Mouse (Mus musculus) cerebellum, adult 2 months (tissue): ENCODE data around the gene Esyt2. TPM values are rescaled to one million over a fixed set of nuclear protein-coding genes. Genes with fewer than 3 reads are reported as not detected.

Experiments used
- DNase-seq, 2 experiments: peaks; one replicate each; pipeline ENCODE4 v3.0.0; 2021
- H3K27ac ChIP-seq: fragments of 200-500 bp; 2 replicates; pipeline ENCODE4 v1.5.1; 2012; ENCODE audit warnings: low read length, control low read depth, inconsistent platforms; ENCODE audit not compliant: insufficient read depth
- H3K27me3 ChIP-seq: fragments of 200-500 bp; 2 replicates; pipeline ENCODE4 v1.6.1; 2012; ENCODE audit warnings: inconsistent platforms, mild to moderate bottlenecking, low read length, moderate library complexity; ENCODE audit not compliant: control insufficient read depth, insufficient read depth
- H3K4me1 ChIP-seq: fragments of 200-500 bp; 2 replicates; pipeline ENCODE4 v1.6.1; 2011; ENCODE audit warnings: low read length; ENCODE audit not compliant: control insufficient read depth, insufficient read depth
- H3K4me3 ChIP-seq: fragments of 200-500 bp; replicated peaks from 2 replicates; pipeline ENCODE3; 2011; ENCODE audit warnings: mild to moderate bottlenecking, low read depth, low read length, control low read depth; ENCODE audit not compliant: insufficient read depth
- CTCF ChIP-seq: fragments of 200-500 bp; IDR thresholded peaks from 2 replicates; pipeline ENCODE4 v1.5.1; 2011; ENCODE audit warnings: low read depth, mild to moderate bottlenecking, control low read depth, low read length, moderate library complexity, borderline replicate concordance; ENCODE audit not compliant: insufficient read depth
- POLR2A ChIP-seq: fragments of 200-500 bp; IDR thresholded peaks from 2 replicates; pipeline ENCODE4 v1.6.1; 2011; ENCODE audit warnings: low read length, control low read depth, borderline replicate concordance; ENCODE audit not compliant: insufficient read depth
- WGBS: fragments of 180-500 bp; shearing (Covaris S2); methylation state at CpG from one replicate; pipeline ENCODE4 v1.1.7; 2018; 5-methylcytosine and 5-hydroxymethylcytosine counted together
- polyA plus RNA-seq: library from polyadenylated mRNA; depleted of rRNA; stranded (reverse); fragments of >200 nt; gene quantifications from 2 replicates; pipeline ENCODE4 v1.2.3, GENCODE M21; 2012

The Esyt2 gene
- polyA plus RNA-seq, 1 experiment = 18.6 TPM

GRCm38 (mm10) chr12:116404012-116404679, 123.2 kb downstream of the Esyt2 start:
- Histone ChIP-seq H3K4me3 (no peak overlapping the region), H3K27me3 (no peaks in the 10 kb centered on the region), H3K27ac (no peak overlapping the region), H3K4me1 (no peaks in the 10 kb centered on the region)
- TF ChIP-seq CTCF = no peak
- no peak for TF ChIP-seq POLR2A
- DNase-seq = peak; percentile 31 to 35
- 95% methylated on average over 18 of the region's 18 CpGs for WGBS

DNA sequence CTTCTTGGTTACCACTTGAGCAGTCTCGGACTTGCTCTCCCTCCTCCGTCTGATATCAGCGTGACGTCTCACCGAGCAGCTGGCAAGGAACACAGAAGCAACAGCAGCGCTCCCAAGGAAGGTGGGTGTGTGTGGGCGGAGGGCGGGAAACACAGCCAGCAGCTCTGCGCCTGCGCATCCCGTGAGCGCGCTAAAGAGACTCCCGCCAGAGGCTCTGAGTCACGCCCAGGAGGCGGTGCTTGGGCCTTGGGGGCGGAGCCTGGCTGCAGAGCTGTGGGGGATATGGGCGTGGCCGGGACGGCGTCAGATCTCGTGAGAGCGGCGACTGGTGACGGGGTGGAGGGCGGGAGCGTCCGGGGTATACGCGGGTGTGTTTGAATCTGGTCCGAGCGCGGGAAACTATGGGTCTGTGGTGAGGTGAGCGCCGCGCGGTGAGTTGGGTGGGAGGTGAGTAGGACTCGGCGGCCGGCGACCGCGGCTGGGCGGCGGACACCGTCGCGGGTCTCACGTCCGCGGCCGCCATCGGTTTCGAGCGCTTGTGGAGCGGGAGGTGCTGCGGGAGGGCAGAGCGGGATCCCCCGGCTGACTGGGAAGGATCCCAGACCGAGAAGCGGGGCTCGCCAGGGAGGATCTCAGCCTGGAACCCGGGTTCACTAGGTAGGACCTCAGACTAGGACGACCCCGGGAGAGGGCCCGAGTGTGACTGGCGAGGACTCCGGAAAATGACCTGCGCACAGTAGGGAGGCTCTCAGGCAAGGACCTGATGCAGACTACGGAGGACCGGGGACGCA, 124.2 kb downstream of the Esyt2 start, which contains the start of gene Ncapg2:
TSS of gene Ncapg2 (plus strand) at position 358 of the 791 bp plus-strand sequence.
- WGBS = under 1% methylated on average over 72 of the region's 72 CpGs
- H3K27me3 ChIP-seq = no peaks in the 10 kb centered on the region
- peak within 1 kb of the TSS; percentile 90 for H3K4me3 ChIP-seq
- peak; percentile 95 to 97 for DNase-seq
- H3K27ac ChIP-seq = no peak within 1 kb of the TSS
- TF ChIP-seq CTCF = no peak
- no peak for TF ChIP-seq POLR2A
- H3K4me1 ChIP-seq = no peaks in the 10 kb centered on the region

- Histone ChIP-seq H3K27me3 (no peaks in the 10 kb centered on the region), H3K4me1 (no peaks in the 10 kb centered on the region), H3K27ac (no peak overlapping the region), H3K4me3 (peak overlapping the region; percentile 90)
- no peak for TF ChIP-seq POLR2A
- TF ChIP-seq CTCF = no peak
- WGBS = 9% methylated on average over 8 of the region's 8 CpGs
- no peak for DNase-seq
These were observed 124.8 kb downstream of the Esyt2 start for GRCm38 (mm10) chr12:116405836-116406155.

GRCm38 (mm10) chr12:116407883-116408282, 126.9 kb downstream of the Esyt2 start:
- no peak overlapping the region for H3K27ac ChIP-seq

GRCm38 (mm10) chr12:116414941-116415340, 133.9 kb downstream of the Esyt2 start:
- no peak for DNase-seq
- Histone ChIP-seq H3K4me1 (no peaks in the 10 kb centered on the region), H3K4me3 (no peak overlapping the region), H3K27ac (no peak overlapping the region), H3K27me3 (no peaks in the 10 kb centered on the region)
- WGBS = 97% methylated on average over 4 of the region's 4 CpGs
- TF ChIP-seq CTCF (no peak), POLR2A (no peak)

More at GRCm38 (mm10) chr12:116407883-116408282, 126.9 kb downstream of the Esyt2 start:
- no peaks in the 10 kb centered on the region for H3K4me1 ChIP-seq
- H3K4me3 ChIP-seq = no peak overlapping the region
- WGBS = 96% methylated on average over 5 of the region's 5 CpGs
- no peak for DNase-seq
- H3K27me3 ChIP-seq = no peaks in the 10 kb centered on the region
- TF ChIP-seq POLR2A (no peak), CTCF (no peak)

- Histone ChIP-seq H3K4me1 (no peaks in the 10 kb centered on the region), H3K27ac (no peak overlapping the region), H3K4me3 (no peak overlapping the region), H3K27me3 (no peaks in the 10 kb centered on the region)
- DNase-seq = no peak
- WGBS = 95% methylated on average over 1 of the region's 1 CpGs
- TF ChIP-seq CTCF (no peak), POLR2A (no peak)
These were observed 135.5 kb downstream of the Esyt2 start for GRCm38 (mm10) chr12:116416514-116416913.

GRCm38 (mm10) chr12:116421656-116422055, 140.7 kb downstream of the Esyt2 start:
- TF ChIP-seq POLR2A = no peak
- TF ChIP-seq CTCF = no peak
- no peak for DNase-seq
- Histone ChIP-seq H3K27ac (no peak overlapping the region), H3K27me3 (no peaks in the 10 kb centered on the region), H3K4me3 (no peak overlapping the region), H3K4me1 (no peaks in the 10 kb centered on the region)
- WGBS = 98% methylated on average over 2 of the region's 2 CpGs

DNA sequence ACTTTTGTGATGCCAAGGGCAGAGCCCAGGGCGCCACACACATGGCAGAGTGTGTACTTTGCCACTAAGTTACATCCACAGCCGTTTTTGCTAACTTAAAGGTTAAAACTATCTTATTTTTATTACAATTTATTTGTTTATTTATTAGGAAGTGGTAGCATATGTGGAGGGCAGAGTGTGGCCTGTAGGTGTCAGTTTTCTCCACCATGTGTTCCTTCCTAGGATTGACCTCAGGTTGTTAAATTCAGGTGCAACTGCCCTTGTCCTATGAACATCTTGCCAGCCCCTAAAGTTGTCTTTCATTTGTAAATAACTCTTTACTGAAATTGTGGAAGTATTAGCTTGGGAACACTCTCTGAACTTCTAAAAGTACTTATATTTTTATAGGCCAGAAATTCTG, 144.4 kb downstream of the Esyt2 start:
- no peak for DNase-seq
- TF ChIP-seq POLR2A (no peak), CTCF (no peak)
- Histone ChIP-seq H3K27ac (no peak overlapping the region), H3K27me3 (no peaks in the 10 kb centered on the region), H3K4me3 (no peak overlapping the region), H3K4me1 (no peaks in the 10 kb centered on the region)
- 94% methylated on average over 2 of the region's 2 CpGs for WGBS

DNA sequence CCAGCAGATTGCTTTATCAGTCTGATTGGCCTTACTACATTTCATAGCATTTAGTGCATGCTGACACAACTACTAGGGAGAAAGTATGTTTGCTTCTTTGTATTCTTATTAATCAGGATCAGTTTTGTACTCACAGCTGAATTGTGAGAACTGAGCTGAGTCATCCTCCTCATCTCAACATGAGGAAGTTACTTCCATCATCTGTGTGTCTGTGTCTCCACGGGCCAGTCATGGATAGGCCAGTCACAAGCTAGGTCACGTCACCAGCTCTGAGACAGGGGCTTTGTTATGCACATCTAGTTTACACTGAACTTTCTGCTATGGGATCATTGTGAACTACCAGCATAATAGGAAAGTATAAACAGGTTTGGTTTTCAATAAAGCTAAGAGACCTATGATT, 152.7 kb downstream of the Esyt2 start:
- no peak overlapping the region for H3K4me3 ChIP-seq
- DNase-seq = no peak
- no peaks in the 10 kb centered on the region for H3K4me1 ChIP-seq
- no peak for TF ChIP-seq POLR2A
- no peak for TF ChIP-seq CTCF
- H3K27ac ChIP-seq = no peak overlapping the region
- WGBS = 95% methylated on average over 2 of the region's 2 CpGs
- no peaks in the 10 kb centered on the region for H3K27me3 ChIP-seq
